Mouse (Mus musculus) left cerebral cortex, adult 6 months (tissue): Measurements from ENCODE around the gene Gucy2c. TPM values are rescaled to one million over a fixed set of nuclear protein-coding genes. Genes with fewer than 3 reads are reported as not detected.

Experiments used
- long read RNA-seq, 2 experiments: library from polyadenylated mRNA; unstranded; transcript quantifications; one replicate each; pipeline ENCODE4 v2.0.0; 2019 to 2020
- polyA plus RNA-seq: library from polyadenylated mRNA; unstranded; fragments of <200 nt; fragmentation: Nextera tagmentation; gene quantifications from 2 replicates; pipeline ENCODE4 v1.2.3, GENCODE M21; 2021

Gucy2c gene
- 0.09 TPM in 1 of 2 replicates, not detected in the other for polyA plus RNA-seq
- long read RNA-seq, experiment 1, partial matches to known transcripts: 1 of 1 reads
- long read RNA-seq, experiment 1, other reads (novel, unspliced or antisense): 0 of 1 reads
- long read RNA-seq, experiment 2: 0 reads

DNA sequence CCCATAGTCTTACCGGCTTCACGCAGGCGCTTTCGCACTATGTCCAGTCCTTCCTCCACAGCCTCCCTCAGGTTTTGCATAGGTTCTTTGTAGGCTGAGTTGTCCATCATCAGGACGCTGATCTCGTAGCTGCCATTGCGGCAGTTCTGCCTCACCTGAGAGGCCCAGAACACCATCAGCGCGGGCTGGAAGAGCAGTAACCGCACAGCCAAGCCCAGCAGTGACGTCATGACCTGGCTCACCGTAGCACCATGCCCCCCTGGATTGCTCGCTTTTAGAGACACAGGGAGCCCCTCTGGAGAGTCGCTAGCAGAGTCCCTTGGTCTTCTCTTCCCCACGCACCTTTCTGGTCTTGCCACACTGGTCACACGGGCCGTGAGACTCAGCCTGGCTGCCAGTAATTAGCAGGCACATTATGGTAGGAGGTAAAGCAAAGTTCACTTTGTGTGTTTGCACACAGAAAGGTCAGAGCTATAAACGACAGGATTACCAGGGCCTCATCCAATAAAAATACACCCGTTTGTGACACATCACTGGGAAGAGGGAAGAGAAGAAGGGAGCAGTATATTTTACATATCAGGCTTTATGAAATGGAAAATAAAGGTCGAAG is at the start of gene Gucy2c:
Gene Gucy2c (minus strand): TSS at position 389 of the 610 bp plus-strand sequence.

DNA sequence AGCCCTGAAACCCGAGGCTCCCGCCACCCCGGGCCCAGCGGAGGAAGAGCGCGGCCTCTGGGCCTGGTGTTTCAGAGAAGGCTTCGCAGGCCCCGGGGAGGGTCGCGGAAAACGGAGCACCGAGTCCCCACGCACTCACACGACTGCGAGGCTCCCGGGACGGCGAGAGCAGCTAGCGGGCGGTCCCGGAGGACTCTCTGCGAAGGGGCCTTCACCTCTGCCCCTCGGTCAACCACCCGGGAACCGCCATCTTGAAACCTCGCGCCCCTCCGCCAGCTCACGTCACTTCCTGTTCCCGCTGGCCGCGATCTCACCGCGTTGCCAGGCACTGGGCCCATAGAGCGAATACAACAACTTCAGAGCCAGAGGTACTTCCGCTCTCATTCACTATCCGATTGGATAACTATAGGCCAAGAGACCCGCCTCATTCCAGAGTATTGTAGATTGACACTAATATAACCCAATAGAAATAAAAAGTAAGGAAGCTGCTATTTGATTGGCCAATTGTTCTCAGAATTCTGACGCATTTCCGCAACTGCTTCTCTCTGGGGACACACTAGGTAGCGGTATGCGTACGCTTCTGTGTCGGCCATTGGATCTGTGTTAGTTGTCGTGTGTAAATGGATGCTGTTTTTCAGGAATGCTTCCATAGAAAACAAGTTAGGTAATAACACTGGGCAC is 46.5 kb upstream of the Gucy2c start, which contains the start of gene Wbp11:
Gene Wbp11 (minus strand): TSS at position 353 of the 681 bp plus-strand sequence.

GRCm38 (mm10) chr6:136827516-136827880 is 45.9 kb upstream of the Gucy2c start, which contains the start of gene BC049715:
Gene BC049715, plus strand, starts transcription at chr6:136827626.

DNA sequence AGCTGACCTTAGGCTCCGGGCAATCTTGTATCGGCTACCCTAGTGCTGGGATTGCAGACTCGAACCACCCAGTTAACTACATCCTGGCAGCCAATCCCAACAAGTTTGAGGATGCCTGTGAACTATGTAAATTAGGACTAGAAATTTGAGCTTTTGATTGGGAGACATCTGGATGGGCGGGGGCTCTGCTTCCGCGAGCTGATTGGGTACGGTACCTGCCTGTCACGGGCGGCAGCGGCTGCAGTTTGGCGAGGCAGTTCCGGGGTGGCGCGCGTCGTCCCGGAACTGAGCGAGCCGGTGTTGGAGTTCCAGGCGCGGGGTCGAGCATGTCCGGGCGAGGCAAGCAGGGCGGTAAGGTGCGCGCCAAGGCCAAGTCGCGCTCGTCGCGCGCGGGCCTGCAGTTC is 26.5 kb upstream of the Gucy2c start, which contains the start of gene H2afj:
Gene H2afj (plus strand): TSS at position 231 of the 404 bp plus-strand sequence.

DNA sequence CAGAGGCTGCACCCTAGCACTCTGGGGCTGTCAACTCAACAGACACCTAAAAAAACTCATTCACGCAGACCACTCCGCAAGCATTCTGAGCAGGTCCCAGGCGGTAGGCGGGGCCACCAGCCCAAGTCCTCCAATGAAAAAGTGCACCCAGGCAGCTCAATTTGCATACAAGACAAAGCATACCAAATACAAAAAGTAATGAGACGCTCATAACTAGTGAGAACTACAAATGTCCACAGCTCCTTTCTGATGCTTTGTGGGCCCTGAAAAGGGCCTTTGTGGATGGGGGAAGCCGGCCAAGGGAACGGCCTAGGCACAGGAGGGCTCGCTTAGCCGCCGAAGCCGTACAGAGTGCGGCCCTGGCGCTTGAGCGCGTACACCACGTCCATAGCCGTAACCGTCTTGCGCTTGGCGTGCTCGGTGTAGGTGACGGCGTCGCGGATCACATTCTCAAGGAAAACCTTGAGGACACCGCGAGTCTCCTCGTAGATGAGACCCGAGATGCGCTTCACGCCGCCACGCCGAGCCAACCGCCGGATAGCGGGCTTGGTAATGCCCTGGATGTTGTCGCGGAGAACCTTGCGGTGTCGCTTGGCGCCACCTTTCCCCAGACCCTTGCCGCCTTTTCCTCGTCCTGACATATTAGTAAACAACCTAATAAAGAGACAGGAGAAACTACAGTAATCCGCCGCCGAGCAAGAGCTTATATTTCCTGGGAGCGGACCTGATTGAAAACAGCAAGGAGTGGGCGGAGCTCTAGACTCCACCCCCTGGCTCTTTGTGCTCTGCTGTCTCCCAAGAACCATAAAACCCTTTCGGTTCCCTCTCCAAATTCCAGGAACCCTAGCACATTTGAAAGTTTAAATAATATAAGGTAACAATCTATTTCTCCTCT is 22.4 kb upstream of the Gucy2c start, which contains the start of gene Hist4h4:
Gene Hist4h4 (minus strand): TSS at position 677 of the 895 bp plus-strand sequence.

DNA sequence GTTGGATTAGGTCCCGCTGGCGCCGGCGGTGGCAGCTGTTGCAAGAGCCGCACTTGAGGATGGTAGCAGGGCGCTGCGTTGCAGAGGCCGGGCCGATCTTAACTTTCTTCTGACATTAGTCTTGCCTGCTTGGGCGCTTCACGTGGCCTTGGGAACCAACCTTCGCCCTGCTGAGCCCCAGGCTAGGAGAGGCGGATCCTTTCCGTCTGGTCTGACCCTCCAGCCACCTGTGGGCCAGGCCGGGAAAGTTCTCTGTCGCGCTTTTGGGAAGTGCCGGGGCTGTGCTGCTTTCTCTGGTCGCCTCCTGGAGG is 119.9 kb downstream of the Gucy2c start, which contains the start of gene Plbd1:
Gene Plbd1 (minus strand): TSS at position 223 of the 311 bp plus-strand sequence.

Other genes starting within 250 kb of the Gucy2c start
- gene Plbd1, start 119.8 kb downstream of the Gucy2c start, polyA plus RNA-seq: 0.09 and 0.26 TPM in 2 replicates
- gene Hist4h4, start 22.6 kb upstream of the Gucy2c start, polyA plus RNA-seq: 0.13 TPM in 1 of 2 replicates, not detected in the other
- gene H2afj, start 26.5 kb upstream of the Gucy2c start, polyA plus RNA-seq: 193 and 211 TPM in 2 replicates
- gene BC049715, start 45.9 kb upstream of the Gucy2c start, polyA plus RNA-seq: 0.88 and 2.0 TPM in 2 replicates
- 37.3 and 53.1 TPM in 2 replicates for gene Wbp11, start 46.5 kb upstream of the Gucy2c start, polyA plus RNA-seq
- 5.1 and 7.1 TPM in 2 replicates for gene Smco3, start 53.7 kb upstream of the Gucy2c start, polyA plus RNA-seq
- not detected in 2 replicates for gene Art4, start 76.0 kb upstream of the Gucy2c start, polyA plus RNA-seq
- 78.4 and 118 TPM in 2 replicates for gene Mgp, start 94.1 kb upstream of the Gucy2c start, polyA plus RNA-seq
- 0.14 TPM in 1 of 2 replicates, not detected in the other for gene Erp27, start 140.4 kb upstream of the Gucy2c start, polyA plus RNA-seq
- gene Pde6h, start 142.1 kb upstream of the Gucy2c start, polyA plus RNA-seq: 0.61 TPM in 1 of 2 replicates, not detected in the other
- gene Arhgdib, start 160.1 kb upstream of the Gucy2c start, polyA plus RNA-seq: 17.2 and 18.4 TPM in 2 replicates